Mouse (Mus musculus) cerebellum, postnatal 25 days (tissue): ENCODE measurements around the gene Exosc8.
"Not testable (repeated sequence)": the region's sequence is repeated elsewhere in the genome, so short reads cannot be mapped to it uniquely, and the experiment has no call there.

Experiments
- DNase-seq, 2 experiments: peaks; one replicate each; pipeline ENCODE4 v3.0.0; 2021; ENCODE audit warnings: mixed read lengths in 2 of 2

The Exosc8 gene

DNA sequence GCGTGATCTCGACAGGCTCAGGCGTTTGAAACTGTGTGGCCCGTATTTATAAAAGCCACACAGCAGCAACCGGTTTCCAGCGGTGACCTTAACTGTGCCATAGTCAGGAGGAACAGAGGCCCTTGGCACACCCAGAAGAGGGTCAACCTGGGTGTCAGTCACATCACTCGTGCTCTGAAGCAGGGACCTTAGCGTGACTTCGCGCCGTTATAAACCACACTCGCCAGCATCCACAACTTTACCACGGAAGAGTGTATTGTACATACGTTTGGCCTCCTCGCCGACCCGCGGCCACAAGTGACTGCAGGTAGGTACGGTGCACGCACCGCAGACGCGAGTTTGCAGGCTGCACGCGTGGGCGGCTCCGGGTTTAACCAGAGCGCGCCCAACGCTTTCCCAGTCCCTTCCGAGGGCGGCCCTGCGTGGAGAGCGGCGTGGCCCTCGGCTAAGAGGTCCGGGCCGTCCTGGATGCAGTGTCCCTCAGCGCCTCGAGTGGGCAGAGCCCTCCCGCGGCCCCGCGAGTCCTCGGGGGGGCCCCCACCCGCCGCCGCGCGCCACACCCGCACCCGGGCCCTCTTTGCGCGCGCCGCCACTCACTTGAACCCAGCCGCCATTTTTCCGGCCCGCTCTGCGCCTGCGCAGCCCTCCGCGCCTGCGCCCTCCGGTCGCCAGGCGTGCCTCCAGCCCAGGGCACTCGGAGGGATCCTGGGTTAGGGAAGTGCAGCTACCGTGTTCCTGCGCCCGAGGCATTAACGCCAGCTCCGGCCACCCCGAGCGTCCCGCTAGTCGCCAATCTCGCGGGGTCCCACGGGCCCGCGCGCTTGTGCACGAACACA, 564 bp downstream of the Exosc8 start:
- peak; percentile 95 to 96 for DNase-seq

DNA sequence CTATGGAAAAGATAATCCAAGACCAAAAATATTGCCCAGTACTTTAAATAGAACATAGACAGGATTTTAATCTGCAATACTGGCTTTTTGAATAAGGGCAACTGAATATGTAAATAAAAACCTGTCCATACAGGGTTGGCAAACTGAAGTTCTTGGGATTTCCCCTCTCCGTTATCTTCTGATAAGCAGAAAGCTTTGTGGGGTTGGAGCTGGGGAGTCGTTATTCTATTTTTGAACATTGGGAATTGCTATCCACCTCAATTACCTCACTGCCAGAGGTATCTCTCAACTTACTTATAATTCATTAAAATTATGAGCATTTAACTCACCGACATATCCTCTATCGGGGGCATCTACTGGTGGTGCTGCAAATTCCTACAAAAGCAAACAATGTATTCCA, 2.8 kb downstream of the Exosc8 start:
- no peak for DNase-seq

DNA sequence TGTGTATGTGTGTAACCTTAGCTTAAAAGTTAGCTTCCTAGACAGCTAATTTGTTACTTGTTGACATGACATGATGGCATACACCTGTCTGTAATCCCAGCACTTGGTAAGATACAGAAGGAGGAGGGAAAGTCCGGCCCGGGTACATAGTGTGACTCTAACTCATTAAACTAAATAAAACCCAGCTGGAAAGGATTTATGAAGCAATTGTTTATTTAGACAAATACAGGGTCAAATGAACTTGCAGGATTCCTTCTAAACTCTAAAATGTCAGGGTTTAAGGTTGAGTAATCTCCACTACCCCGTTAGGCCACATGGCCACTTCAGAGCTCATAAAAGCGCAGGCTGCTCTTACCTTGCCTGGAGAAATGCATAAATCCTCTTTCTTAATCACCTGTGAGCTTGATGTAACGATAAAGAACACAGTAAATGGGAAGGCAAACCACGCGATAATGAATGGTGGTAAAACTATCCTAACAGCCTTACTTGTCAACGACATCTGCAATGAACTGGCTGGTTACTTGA, 3.5 kb downstream of the Exosc8 start:
- no peak for DNase-seq

DNA sequence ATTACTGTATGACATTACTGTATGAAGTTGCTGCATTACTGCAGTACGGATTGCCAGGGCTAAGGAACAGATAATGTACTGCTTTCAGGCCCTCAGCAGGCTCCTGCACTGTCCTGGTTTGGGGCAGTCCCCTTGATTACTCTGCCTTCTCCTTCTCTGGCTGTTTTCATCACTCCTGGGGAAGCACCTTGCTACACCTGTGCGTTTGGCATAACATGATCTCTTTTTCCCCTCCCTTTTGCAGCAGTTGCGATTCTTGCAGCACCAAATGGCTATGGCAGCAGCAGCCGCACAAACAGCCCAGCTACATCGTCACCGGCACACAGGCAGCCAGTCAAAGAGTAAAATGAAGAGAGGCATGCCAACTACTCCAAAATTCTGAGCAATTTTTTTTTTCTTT, 7.1 kb downstream of the Exosc8 start:
- no peak for DNase-seq

DNA sequence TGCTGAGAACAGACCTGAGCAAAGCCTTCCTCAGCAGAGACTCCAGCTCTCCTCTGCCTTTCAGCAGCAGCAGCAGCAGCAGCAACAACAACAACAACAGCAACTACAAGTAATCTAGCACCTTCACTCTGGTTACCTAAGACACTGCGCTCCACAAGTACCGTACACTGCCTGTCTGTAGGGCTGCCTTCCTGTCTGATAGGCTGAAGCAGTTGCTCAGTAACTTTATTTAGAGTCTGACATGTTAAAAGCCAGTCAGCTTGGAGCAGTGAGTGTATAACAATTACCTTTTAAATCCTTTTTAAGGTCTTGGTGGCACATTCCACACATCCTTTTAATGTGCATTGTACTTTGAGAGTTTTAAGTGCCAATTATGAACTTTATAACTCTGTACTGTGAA, 7.6 kb downstream of the Exosc8 start:
- no peak for DNase-seq

DNA sequence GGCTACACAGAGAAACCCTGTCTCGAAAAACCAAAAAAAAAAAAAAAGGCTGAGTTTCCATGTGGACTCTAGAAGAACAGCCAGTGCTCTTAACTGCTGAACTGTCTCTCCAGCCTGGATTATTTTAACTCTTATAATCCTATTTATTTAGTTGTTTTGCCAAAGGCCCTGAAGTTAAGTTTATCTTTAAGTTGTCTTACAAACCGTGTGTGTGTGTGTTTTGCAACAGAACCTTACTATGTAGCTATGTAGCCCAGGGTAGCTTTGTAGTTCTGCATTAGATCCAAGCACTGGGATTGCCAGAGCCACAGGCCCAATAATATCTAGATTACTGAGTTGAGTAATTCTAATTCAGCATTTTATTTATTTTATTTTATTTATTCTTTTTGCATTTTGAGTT, 9.8 kb downstream of the Exosc8 start:
- DNase-seq, result no peak

DNA sequence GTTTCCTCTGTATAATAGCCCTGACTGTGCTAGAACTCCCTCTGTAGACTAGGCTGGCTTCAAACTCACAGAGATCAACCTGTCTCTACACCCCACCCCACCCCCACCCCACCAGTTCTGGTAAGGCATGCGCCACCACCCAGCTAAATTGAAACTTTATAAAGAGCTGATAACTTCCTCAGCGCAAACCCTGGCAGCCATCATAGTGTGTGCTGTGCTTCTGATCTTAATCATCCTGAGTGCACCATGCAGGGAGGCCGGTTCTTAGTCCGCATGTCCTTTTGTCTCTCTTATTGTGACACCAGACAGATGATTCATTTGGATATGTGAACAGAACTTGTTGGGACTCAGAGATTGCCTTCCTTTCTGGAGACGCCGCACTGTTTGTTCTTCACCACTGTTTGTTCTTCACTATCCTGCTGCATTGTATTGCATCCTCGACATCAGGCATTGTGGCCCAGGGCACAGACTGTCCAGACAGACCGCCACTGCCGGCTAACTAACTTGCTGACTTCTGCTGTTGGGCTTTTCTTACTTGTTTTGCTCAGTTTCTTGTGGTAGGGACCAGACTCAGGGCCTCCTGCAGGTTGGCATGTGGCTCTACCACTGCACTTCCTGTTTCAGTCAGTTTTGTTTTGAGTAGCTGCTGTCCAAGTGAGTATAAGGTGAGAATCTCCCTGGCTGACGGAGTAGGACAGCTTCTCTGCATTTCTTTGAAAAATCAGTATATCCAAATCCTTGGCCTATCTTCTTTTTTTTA, 11.3 kb downstream of the Exosc8 start:
- no peak for DNase-seq

DNA sequence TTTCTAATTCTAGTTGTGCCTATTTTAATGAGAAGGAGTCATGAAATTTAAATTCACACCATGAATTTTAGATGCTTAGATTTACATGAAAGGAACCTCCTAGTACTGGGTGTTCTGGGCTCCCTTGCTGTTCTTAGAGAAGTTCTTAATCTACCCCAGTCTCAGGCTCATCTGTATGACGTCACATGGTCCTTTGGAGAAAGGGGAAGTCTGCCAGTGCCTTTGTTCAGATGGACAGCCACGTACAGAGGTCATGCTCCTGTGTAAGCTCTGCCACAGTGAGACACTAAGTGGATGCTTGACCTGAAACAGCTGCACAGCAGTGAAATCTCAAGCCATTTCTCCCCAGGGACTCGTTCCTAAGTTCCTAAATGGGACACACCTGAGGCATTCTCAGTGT, 16.2 kb downstream of the Exosc8 start:
- DNase-seq, result no peak

DNA sequence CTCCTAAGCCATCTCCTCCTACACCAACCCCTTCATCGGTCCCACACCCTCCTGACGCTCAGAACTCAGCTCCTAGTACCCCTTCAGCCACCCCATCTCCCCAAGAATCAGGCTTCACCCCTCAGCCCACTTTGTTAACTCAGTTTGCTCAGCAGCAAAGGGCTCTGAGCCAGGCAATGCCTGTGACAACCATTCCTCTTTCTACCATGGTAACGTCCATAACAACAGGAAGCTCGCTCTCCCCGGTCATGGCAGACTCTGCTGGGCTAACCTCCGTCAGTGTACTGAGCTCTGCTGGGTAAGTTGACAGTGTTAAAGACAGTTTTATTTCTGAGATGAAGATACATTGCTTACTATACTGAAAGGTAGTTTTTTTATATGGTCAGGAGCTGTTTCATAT, 17.8 kb downstream of the Exosc8 start:
- no peak for DNase-seq

DNA sequence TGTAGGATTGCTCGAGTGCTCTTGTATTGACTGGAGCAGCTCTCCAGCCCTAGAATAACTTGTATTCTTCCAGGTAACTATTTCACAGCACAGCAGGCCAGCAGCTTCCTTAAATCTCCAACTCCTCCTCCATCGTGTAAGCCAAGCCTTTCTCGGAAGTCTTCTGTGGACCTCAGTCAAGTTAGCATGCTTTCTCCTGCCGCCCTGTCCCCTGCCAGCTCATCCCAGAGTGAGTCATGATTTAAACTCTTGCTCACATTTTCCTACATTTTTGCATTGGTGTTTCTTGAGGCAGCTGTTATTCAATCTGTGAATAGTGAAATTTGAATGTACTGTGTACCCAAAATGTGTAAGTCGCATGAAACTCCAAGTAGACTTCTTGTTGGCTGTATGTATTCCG, 19.7 kb downstream of the Exosc8 start:
- DNase-seq, result no peak

DNA sequence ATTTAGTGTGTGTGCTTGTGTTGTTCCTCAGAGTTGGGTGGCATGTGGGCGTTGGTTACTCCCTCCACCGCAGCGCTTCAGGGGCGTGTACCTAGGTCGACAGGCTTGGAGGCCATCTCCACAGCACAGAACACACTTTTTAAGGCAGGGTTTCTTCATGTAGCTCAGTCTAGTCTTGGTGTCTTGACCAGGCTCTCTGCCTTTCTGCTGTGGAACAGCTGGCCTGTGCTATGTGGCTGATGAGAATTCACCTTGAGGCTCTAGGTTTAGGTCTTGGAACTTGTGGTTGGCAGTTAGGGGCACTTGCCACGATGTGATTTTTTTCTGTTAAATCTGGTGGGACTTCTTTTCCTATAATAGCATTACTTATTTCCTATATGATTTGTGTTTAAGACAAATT, 20.9 kb downstream of the Exosc8 start, which contains the start of gene Gm21958:
Gene Gm21958 (minus strand): TSS at position 101 of the 400 bp plus-strand sequence.
- DNase-seq, result no peak

DNA sequence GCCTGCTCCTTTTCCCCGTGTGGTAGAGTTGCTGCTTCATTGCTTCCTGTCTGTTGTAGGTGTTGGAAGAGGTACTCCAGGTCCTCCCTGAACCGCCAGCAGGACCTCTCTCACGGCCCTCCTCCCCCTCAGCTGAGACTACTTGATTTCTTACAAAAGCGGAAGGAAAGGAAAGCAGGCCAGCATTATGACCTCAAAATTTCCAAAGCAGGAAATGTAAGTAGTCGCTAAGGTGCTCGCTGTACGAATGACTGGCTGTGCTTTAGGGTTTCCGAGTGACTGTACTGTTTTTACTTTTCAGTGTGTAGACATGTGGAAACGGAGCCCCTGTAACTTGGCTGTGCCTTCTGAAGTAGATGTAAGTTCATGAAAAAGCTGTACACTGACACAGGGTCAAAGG, 26.2 kb downstream of the Exosc8 start:
- DNase-seq, result no peak

DNA sequence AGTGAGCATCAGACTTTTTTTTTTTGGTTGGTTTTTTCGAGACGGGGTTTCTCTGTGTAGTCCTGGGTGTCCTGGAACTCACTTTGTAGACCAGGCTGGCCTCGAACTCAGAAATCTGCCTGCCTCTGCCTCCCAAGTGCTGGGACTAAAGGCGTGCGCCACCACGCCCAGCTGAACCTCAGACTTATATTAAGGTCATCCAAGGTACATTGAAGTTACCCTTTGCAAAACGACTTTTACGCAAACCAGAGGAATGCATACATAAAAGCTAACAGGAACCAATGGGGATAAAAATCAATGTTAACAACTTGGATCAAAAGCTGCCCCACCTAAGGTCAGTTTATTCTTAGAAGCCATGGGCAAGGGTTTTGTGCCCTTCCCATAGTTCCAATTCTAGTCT, 31.1 kb downstream of the Exosc8 start:
- not testable (repeated sequence) for DNase-seq

DNA sequence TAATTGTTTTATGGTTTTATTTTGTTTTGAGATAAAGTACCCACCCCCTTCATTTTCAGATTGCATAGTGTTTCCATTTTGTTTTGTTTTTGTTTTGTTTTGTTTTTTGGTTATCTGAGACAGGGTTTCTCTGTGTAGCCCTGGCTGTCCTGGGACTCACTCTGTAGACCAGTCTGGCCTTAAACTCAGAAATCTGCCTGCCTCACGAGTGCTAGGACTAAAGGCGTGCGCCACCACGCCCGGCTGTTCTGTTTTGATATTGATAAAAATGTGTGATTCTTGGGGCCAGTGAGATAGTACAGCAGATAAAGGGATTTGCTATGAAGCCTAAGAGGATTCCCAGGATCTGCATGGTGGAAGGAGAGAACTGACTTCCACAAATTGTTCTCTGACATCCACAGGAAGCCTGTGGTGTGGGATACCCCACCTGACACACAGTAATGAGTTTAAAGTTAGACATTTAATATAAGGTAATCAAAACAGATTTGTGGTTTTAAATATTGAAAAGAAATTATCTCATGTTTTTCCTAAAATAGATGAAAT, 35.4 kb downstream of the Exosc8 start:
- DNase-seq, result no peak

DNA sequence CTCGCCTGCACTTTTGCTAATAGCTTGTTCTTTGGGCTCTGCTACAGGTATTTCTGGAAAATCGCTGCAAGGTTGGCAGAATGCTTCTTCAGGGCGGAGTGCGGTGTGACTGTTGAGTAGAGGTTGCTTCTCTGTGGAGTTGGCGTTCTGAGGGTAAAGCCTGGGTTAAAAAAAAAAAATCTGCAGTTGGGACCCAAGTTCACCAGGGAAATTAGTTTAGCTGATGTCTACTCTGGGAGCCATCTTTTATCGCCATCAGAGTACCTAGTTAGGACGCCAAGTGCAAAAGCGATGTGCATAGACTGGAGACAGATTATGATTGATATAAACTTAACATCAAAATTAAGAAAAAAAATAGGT, 42.2 kb downstream of the Exosc8 start:
- DNase-seq, result no peak

DNA sequence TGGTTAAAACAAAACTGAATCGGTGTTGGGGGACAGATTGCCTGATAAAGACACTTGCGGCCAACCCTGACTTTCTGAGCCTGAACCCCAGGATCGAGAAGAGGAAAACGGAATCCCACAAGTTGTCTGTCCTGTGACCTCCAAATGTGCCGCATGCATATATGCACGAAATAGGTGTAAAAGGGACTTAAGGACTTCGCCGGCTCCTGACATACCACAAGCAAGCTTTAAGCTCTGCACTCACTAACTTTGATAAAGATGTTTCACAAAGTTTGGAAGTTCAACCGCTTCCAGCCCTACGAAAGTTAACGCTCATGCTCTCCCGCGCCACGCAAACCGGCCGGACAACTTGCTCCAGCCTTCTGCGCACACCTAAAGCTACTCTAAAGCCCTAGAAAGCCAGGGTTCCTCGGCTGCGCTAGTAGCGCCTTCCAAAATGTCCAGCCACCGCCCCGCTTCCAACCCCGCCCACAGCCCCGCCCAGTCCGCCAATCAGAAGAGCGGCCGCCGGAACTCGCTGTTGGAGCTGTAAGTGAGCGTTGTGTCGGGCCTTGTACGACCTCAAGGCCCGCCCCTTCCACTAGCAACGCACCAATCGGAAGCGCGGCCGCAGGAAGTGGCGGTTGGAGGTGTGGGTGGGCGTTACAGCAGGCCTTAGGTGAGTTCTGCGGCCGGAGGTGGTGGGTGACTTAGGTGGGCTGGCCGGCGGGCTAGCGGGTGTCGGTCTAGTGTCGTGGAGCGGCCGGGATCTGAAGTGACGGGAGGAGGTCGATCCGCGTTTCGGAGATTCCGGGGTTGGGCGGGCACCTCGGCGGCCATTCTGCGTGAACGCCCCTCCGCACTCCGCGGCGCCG, 42.8 kb downstream of the Exosc8 start, which contains the start of gene Supt20:
Gene Supt20 (plus strand): TSS at position 606 of the 854 bp plus-strand sequence.
- peak; percentile 91 to 97 for DNase-seq

DNA sequence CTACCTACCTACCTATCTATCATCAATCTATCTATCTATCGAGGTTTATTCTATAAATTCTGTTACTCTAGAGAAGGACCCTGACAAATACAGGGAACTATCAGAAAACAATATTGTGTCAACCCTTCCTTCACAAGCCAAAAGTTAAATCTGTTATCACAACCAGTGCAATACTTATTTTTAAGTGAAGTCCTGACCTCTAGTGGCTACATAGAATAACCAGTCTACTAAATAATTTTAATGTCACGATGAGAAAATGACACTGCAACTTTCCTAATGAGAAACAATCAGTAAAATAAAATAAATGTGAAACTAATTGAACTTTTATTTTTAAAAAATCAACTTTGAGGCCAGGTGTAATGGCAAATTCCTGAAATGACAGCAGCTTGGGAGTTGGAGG, 46.1 kb downstream of the Exosc8 start:
- DNase-seq, result no peak

DNA sequence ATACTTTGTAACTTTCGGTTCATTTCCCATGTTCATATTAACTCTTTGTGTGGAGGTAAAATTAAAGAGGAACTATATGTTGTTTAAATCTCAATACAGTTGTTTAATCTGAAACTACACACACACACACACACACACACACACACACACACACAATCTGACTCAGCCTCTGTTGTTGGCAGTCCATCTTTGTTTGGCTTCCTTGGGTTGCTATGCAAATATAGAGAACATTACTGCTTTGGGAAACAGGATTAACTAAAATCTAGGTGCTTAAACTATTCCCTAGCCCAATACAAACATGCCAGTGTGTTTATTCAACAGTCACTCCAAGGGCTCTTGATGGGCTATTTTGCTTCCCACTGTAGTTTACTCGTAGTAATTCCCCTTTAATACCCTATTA, 47.9 kb downstream of the Exosc8 start:
- no peak for DNase-seq

DNA sequence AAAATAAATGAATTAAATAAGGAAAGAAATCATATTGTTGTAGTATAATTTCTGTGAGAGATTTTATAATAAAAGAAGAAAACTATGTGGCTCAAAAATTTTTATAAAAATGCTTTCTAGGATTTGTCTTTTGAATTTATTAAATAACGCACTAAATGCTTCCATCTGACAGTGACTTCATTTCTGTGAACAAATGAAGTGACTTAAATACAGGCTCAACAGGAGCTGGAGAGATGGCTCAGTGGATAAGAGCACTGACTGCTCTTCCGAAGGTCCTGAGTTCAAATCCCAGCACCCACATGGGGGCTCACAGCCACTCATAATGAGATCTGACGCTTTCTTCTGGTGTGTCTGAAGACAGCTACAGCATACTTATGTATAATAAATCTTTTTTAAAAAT, 50.0 kb downstream of the Exosc8 start:
- DNase-seq, result no peak

DNA sequence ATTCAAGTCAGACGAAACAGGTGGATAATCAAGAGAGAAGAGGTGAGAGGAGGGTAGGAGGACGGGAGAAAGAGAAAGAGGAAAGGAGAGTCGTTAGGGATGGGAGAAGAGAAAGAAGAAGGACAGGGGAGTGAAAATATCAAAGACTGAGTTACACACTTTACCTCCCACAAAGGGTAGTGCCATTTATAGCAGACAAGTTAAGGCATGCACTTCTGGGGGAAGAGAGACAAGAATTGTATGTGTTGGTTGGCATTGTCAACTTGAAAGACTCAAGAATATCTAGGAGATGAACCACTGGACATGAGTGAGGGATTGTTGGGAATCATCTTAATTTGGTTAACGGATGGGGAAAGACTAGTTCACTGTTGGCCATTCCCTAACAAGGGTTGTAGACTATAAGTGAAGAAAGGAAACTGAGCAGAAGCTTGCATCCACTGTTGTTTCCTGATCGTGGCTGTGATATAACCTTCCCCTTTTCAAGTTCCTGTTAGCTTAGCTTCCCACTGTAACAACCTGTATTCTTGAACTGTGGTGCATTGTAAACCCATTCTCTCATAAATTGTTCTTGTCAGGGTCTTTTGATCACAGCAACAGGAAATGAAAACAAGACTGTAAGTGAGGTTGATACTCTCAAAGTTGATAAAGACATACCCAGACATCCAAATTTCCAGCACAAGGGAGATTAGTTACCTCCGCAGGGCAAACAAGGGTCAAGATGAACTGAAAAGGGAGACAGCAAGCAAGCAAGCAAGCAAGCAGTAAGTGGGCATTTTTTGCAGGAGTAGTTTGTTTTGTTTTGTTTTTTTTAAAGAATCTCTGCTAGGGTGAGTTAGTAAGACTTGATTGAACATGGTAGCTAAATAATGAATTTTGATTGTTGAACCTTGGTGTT, 53.6 kb downstream of the Exosc8 start:
- no peak for DNase-seq
